Mouse (Mus musculus) heart, postnatal 0 days (tissue): ENCODE data around the gene Supt6. TPM values are rescaled to one million over a fixed set of nuclear protein-coding genes. Genes with fewer than 3 reads are reported as not detected.
"Not testable (repeated sequence)": the region's sequence is repeated elsewhere in the genome, so short reads cannot be mapped to it uniquely, and the experiment has no call there.

Experiments used
- ATAC-seq: fragments of 200-750 bp; cut with Nextera tagmentation; 2 replicates; pipeline ENCODE4 v1.8.0; 2017; ENCODE audit warnings: low read depth, moderate number of reproducible peaks, moderate library complexity; ENCODE audit not compliant: insufficient read depth
- DNase-seq: peaks from one replicate; pipeline ENCODE4 v3.0.0-alpha.2; 2016; ENCODE audit warnings: low spot score
- H3K27ac ChIP-seq: fragments of 300-500 bp; sonication (generic); 2 replicates; pipeline ENCODE4 v1.5.1; 2014; ENCODE audit warnings: low read depth, mild to moderate bottlenecking
- H3K27me3 ChIP-seq: fragments of 300-500 bp; sonication (generic); 2 replicates; pipeline ENCODE4 v1.6.1; 2014; ENCODE audit warnings: low read length, mixed read lengths; ENCODE audit not compliant: control insufficient read depth, insufficient read depth
- H3K36me3 ChIP-seq: fragments of 300-500 bp; sonication (generic); replicated peaks from 2 replicates; pipeline ENCODE4 v1.6.1; 2014; ENCODE audit warnings: low read length, mixed read lengths; ENCODE audit not compliant: control insufficient read depth, insufficient read depth
- H3K4me1 ChIP-seq: fragments of 300-500 bp; sonication (generic); 2 replicates; pipeline ENCODE4 v1.6.1; 2014; ENCODE audit warnings: antibody characterized with exemption; ENCODE audit not compliant: control insufficient read depth, insufficient read depth
- H3K4me2 ChIP-seq: fragments of 300-500 bp; sonication (generic); 2 replicates; pipeline ENCODE4 v1.6.1; 2014; ENCODE audit warnings: low read depth, mild to moderate bottlenecking, low read length, moderate library complexity
- H3K4me3 ChIP-seq: fragments of 300-500 bp; sonication (generic); 2 replicates; pipeline ENCODE4 v1.5.1; 2014; ENCODE audit warnings: low read depth, low read length
- H3K9ac ChIP-seq: fragments of 300-500 bp; sonication (generic); replicated peaks from 2 replicates; pipeline ENCODE4 v1.6.1; 2014; ENCODE audit warnings: low read depth, low read length, mixed read lengths
- H3K9me3 ChIP-seq: fragments of 300-500 bp; sonication (generic); replicated peaks from 2 replicates; pipeline ENCODE4 v1.6.1; 2016; ENCODE audit warnings: low read length; ENCODE audit not compliant: control insufficient read depth
- CTCF ChIP-seq: IDR thresholded peaks from 2 replicates; pipeline ENCODE4 v1.5.1; 2016; ENCODE audit warnings: antibody characterized with exemption, control low read depth, low read depth
- EP300 ChIP-seq: IDR thresholded peaks from 2 replicates; pipeline ENCODE4 v1.6.1; 2016; ENCODE audit warnings: antibody characterized with exemption, low read depth
- WGBS: fragments of 180-500 bp; shearing (Covaris S2); extraction: QIAGEN DNeasy Blood & Tissue Kit; methylation state at CpG from one replicate; pipeline ENCODE4 v1.1.7; 2014; 5-methylcytosine and 5-hydroxymethylcytosine counted together
- polyA plus RNA-seq: library from polyadenylated mRNA; unstranded; fragments of >200 nt; fragmentation: Nextera tagmentation; extraction: Ambion mirVana; gene quantifications from 2 replicates; pipeline ENCODE4 v1.2.1, GENCODE M21; 2015
- total RNA-seq: library from RNA; depleted of rRNA; stranded (reverse); fragments of >200 nt; gene quantifications from 2 replicates; pipeline ENCODE4 v1.2.3, GENCODE M21; 2014; ENCODE audit warnings: low replicate concordance

Gene Supt6
- total and polyA plus RNA-seq, 2 experiments from 2014 or later, result 7.6 to 12.1 TPM

DNA sequence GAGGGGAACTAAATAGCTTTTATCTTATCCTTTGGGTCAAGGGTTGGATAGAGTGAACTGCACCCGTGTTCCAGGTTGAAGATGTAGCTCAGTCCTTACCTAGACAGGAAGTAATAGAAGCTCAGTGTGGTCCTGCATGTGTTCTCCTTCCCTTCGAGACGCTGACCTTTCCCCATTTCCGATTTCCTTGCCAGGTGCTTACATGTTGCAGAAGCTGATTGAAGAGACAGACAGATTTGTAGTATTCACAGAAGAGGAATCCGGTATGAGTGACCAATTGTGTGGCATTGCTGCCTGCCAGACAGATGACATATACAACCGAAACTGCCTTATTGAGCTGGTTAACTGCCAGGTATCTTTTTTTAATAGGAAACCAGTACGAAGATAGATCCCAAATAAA lies 33.1 kb upstream of the Supt6 start:
- TF ChIP-seq CTCF, result no peak
- TF ChIP-seq EP300, result no peak; the same call in 1 of the 2 replicates
- 62% methylated on average over 7 of the region's 7 CpGs for WGBS
- ATAC-seq, result no peak

DNA sequence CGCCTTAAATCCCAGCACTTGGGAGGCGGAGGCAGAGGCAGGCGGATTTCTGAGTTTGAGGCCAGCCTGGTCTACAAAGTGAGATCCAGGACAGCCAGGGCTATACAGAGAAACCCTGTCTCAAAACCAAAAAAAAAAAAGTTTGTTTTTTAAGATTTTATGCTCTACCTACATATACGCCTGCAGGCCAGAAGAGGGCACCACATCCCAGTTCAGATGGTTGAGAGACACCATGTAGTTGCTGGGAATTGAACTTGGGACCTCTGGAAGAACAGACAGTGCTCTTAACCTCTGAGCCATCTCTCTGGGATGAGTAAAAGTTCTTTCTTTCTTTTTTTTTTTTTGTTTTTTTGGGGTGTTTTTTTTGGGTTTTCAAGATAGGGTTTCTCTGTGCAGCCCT lies 30.4 kb upstream of the Supt6 start:
- H3K27ac ChIP-seq, H3K9me3 ChIP-seq, H3K27me3 ChIP-seq, DNase-seq, H3K4me1 ChIP-seq, H3K9ac ChIP-seq, H3K4me3 ChIP-seq, H3K4me2 ChIP-seq, ATAC-seq: not testable (repeated sequence)
- WGBS, result over 99% methylated on average over 4 of the region's 4 CpGs
- peaks cover 100% of the 10 kb centered on the region for H3K36me3 ChIP-seq

More for the DNA sequence above, 33.1 kb upstream of the Supt6 start:
- Histone ChIP-seq H3K4me1 (no peaks in the 10 kb centered on the region), H3K27me3 (no peaks in the 10 kb centered on the region), H3K36me3 (peaks cover 98% of the 10 kb centered on the region), H3K9ac (no peak overlapping the region), H3K27ac (no peak overlapping the region), H3K4me3 (no peak overlapping the region), H3K9me3 (no peaks in the 10 kb centered on the region), H3K4me2 (no peak overlapping the region)
- no peak for DNase-seq

GRCm38 (mm10) chr11:78275596-78275995 lies 29.8 kb upstream of the Supt6 start:
- WGBS, result 100% methylated on average over 1 of the region's 1 CpGs
- Histone ChIP-seq H3K27ac (no peak overlapping the region), H3K4me1 (no peaks in the 10 kb centered on the region), H3K4me3 (no peak overlapping the region), H3K27me3 (no peaks in the 10 kb centered on the region), H3K36me3 (peaks cover 98% of the 10 kb centered on the region), H3K9me3 (no peaks in the 10 kb centered on the region), H3K9ac (no peak overlapping the region), H3K4me2 (no peak overlapping the region)
- no peak for DNase-seq
- TF ChIP-seq CTCF (no peak), EP300 (no peak)
- no peak for ATAC-seq

GRCm38 (mm10) chr11:78271986-78272385 lies 26.2 kb upstream of the Supt6 start:
- no peak overlapping the region for H3K27ac ChIP-seq
- H3K4me3 ChIP-seq, result no peak overlapping the region
- 86% methylated on average over 13 of the region's 13 CpGs for WGBS
- no peak overlapping the region for H3K4me2 ChIP-seq
- DNase-seq (no peak), ATAC-seq (no peak)
- peaks cover 97% of the 10 kb centered on the region for H3K36me3 ChIP-seq
- H3K9ac ChIP-seq, result no peak overlapping the region
- no peaks in the 10 kb centered on the region for H3K4me1 ChIP-seq
- no peaks in the 10 kb centered on the region for H3K9me3 ChIP-seq
- H3K27me3 ChIP-seq, result no peaks in the 10 kb centered on the region
- TF ChIP-seq EP300, result no peak
- TF ChIP-seq CTCF, result no peak

- Histone ChIP-seq H3K9me3 (no peaks in the 10 kb centered on the region), H3K36me3 (peaks cover 71% of the 10 kb centered on the region), H3K27me3 (no peaks in the 10 kb centered on the region), H3K27ac (no peak overlapping the region), H3K4me1 (no peaks in the 10 kb centered on the region), H3K9ac (no peak overlapping the region), H3K4me2 (no peak overlapping the region), H3K4me3 (no peak overlapping the region)
- ATAC-seq (no peak), DNase-seq (no peak)
- no peak for TF ChIP-seq EP300
- TF ChIP-seq CTCF, result no peak
- 89% methylated on average over 6 of the region's 6 CpGs for WGBS
Measured at GRCm38 (mm10) chr11:78265571-78265970, 19.8 kb upstream of the Supt6 start.

DNA sequence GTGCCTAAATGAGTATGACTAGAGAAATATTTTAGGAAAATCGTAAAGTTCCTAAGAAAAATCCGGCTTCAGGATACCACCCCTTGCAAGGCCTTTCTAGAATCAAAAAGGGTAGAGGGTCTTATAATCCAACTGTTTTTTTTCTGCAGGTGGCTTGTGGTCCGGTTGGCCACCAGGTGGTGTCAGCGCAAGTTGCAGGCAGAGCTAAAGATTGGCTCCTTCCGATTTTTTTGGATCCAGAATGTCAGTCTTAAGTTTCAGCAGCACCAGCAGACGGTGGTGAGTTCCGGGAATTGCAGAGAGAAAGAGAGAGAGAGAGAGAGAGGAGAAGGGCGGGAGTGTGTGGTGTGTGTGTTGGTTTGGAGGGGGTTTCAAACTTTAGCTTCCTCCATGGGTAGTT lies 16.8 kb upstream of the Supt6 start:
- ATAC-seq, result no peak
- WGBS, result 3% methylated on average over 8 of the region's 8 CpGs
- TF ChIP-seq CTCF (peak; percentile 68), EP300 (no peak)

More for the DNA sequence above, 16.8 kb upstream of the Supt6 start:
- Histone ChIP-seq H3K9ac (peak overlapping the region; percentile 83), H3K27ac (peak overlapping the region; percentile 90; the same call in 1 of the 2 replicates), H3K4me2 (peak overlapping the region; percentile 91), H3K36me3 (peaks cover 42% of the 10 kb centered on the region), H3K9me3 (no peaks in the 10 kb centered on the region), H3K4me3 (peak overlapping the region; percentile 97), H3K4me1 (no peaks in the 10 kb centered on the region), H3K27me3 (0 out of 2 replicates have a peak, but pooled peaks cover 3% of the 10 kb centered on the region)
- DNase-seq, result peak; percentile 72
